Mouse (Mus musculus) embryonic facial prominence, embryonic 12.5 days (tissue): ENCODE results near the gene Lrrc2. TPM values are rescaled to one million over a fixed set of nuclear protein-coding genes. Genes with fewer than 3 reads are reported as not detected.

Source experiments
- ATAC-seq: fragments of 200-750 bp; cut with Nextera tagmentation; 2 replicates; pipeline ENCODE4 v1.8.0; 2017; ENCODE audit not compliant: insufficient number of reproducible peaks, insufficient read depth, low FRiP score, low TSS enrichment
- H3K27ac ChIP-seq: fragments of 300-500 bp; sonication (generic); 2 replicates; pipeline ENCODE4 v1.5.1; 2016; ENCODE audit warnings: mild to moderate bottlenecking
- H3K27me3 ChIP-seq: fragments of 300-500 bp; sonication (generic); 2 replicates; pipeline ENCODE4 v1.6.1; 2016; ENCODE audit warnings: mild to moderate bottlenecking, moderate library complexity
- H3K36me3 ChIP-seq: fragments of 300-500 bp; sonication (generic); 2 replicates; pipeline ENCODE4 v1.6.1; 2016; ENCODE audit warnings: mild to moderate bottlenecking
- H3K4me1 ChIP-seq: fragments of 300-500 bp; sonication (generic); 2 replicates; pipeline ENCODE4 v1.6.1; 2016
- H3K4me2 ChIP-seq: fragments of 300-500 bp; sonication (generic); replicated peaks from 2 replicates; pipeline ENCODE4 v1.6.1; 2016; ENCODE audit warnings: mild to moderate bottlenecking, moderate library complexity
- H3K4me3 ChIP-seq: fragments of 300-500 bp; sonication (generic); 2 replicates; pipeline ENCODE4 v1.5.1; 2016; ENCODE audit warnings: mild to moderate bottlenecking
- H3K9ac ChIP-seq: fragments of 300-500 bp; sonication (generic); 2 replicates; pipeline ENCODE4 v1.6.1; 2016; ENCODE audit warnings: mild to moderate bottlenecking, moderate library complexity
- H3K9me3 ChIP-seq: fragments of 300-500 bp; sonication (generic); 2 replicates; pipeline ENCODE4 v1.6.1; 2016; ENCODE audit warnings: mild to moderate bottlenecking, moderate library complexity
- WGBS: fragments of 180-500 bp; shearing (Covaris S2); methylation state at CpG from one replicate; pipeline ENCODE4 v1.1.7; 2016; 5-methylcytosine and 5-hydroxymethylcytosine counted together
- microRNA-seq: library from miRNA; unstranded; fragments of <30 nt; microRNA quantifications from one replicate; pipeline ENCODE4, GENCODE M21; 2017
- polyA plus RNA-seq: library from polyadenylated mRNA; unstranded; fragments of >200 nt; fragmentation: Nextera tagmentation; extraction: Ambion mirVana; gene quantifications from 2 replicates; pipeline ENCODE4 v1.2.1, GENCODE M21; 2016

The Lrrc2 gene
- polyA plus RNA-seq, 1 experiment from 2014 or later: 0.15 TPM

GRCm38 (mm10) chr9:111019022-111019421 lies 67.7 kb downstream of the Lrrc2 start, which contains the start of gene Ltf:
Gene Ltf, plus strand, starts transcription at chr9:111019271.
- Histone ChIP-seq H3K4me1 (no peaks in the 10 kb centered on the region), H3K4me2 (no peak within 1 kb of the TSS), H3K27me3 (no peaks in the 10 kb centered on the region), H3K9ac (no peak within 1 kb of the TSS), H3K4me3 (no peak within 1 kb of the TSS), H3K9me3 (no peaks in the 10 kb centered on the region), H3K36me3 (no peaks in the 10 kb centered on the region), H3K27ac (no peak within 1 kb of the TSS)
- WGBS: 81% methylated on average over 5 of the region's 5 CpGs
- ATAC-seq: no peak

- Histone ChIP-seq H3K9me3 (no peaks in the 10 kb centered on the region), H3K9ac (no peak overlapping the region), H3K27me3 (no peaks in the 10 kb centered on the region), H3K4me2 (no peak overlapping the region), H3K27ac (no peak overlapping the region), H3K4me1 (no peaks in the 10 kb centered on the region), H3K4me3 (no peak overlapping the region), H3K36me3 (no peaks in the 10 kb centered on the region)
- 82% methylated on average over 10 of the region's 10 CpGs for WGBS
- no peak for ATAC-seq
Measured at GRCm38 (mm10) chr9:111026791-111027190, 75.4 kb downstream of the Lrrc2 start.

Small RNA genes lying within 50 kb of the gene (microRNA-seq; reads per million reads assigned to microRNA genes)
- gene Gm24269: not detected

Other genes with a start within 250 kb of the Lrrc2 start
- 1.9 and 2.4 TPM in 2 replicates for gene Myl3, start 209.7 kb upstream of the Lrrc2 start, polyA plus RNA-seq
- 115 and 117 TPM in 2 replicates for gene Pth1r, start 204.4 kb upstream of the Lrrc2 start, polyA plus RNA-seq
- gene Prss42, start 153.4 kb upstream of the Lrrc2 start, polyA plus RNA-seq: not detected in 2 replicates
- not detected in 2 replicates for gene Prss44, start 137.6 kb upstream of the Lrrc2 start, polyA plus RNA-seq
- not detected in 2 replicates for gene Prss43, start 124.9 kb upstream of the Lrrc2 start, polyA plus RNA-seq
- gene Prss45, start 117.0 kb upstream of the Lrrc2 start, polyA plus RNA-seq: not detected in 2 replicates
- gene Prss46, start 107.0 kb upstream of the Lrrc2 start, polyA plus RNA-seq: not detected in 2 replicates
- gene Prss50, start 93.6 kb upstream of the Lrrc2 start, polyA plus RNA-seq: 0.15 and 0.50 TPM in 2 replicates
- gene Als2cl, start 71.7 kb upstream of the Lrrc2 start, polyA plus RNA-seq: 2.1 and 2.2 TPM in 2 replicates
- gene Tmie, start 71.4 kb upstream of the Lrrc2 start, polyA plus RNA-seq: 0.96 and 1.3 TPM in 2 replicates
- not detected in 2 replicates for gene Fam240a, start 34.7 kb upstream of the Lrrc2 start, polyA plus RNA-seq
- gene Tdgf1, start 5.4 kb upstream of the Lrrc2 start, polyA plus RNA-seq: not detected in 2 replicates
- not detected in 2 replicates for gene Rtp3, start 39.0 kb downstream of the Lrrc2 start, polyA plus RNA-seq
- 1.3 and 4.5 TPM in 2 replicates for gene Ltf, start 67.7 kb downstream of the Lrrc2 start, polyA plus RNA-seq
- gene Ccrl2, start 106.0 kb downstream of the Lrrc2 start, polyA plus RNA-seq: 0.92 and 0.93 TPM in 2 replicates
- gene Lrrfip2, start 166.0 kb downstream of the Lrrc2 start, polyA plus RNA-seq: 42.2 and 43.5 TPM in 2 replicates